Mouse (Mus musculus) CH12.LX (cell line): ENCODE results near the gene Mtch2.

Experiments
- CTCF ChIP-seq, 2 experiments: IDR thresholded peaks in 1 of 2; conservative IDR thresholded peaks in 1 of 2; 2 replicates each; pipeline ENCODE4 v1.5.1; 2011 to 2012; ENCODE audit warnings: low read depth in 2 of 2, low read length in 2 of 2, improper control_type of control experiment in 1 of 2, inconsistent platforms in 1 of 2, mild to moderate bottlenecking in 1 of 2, moderate library complexity in 1 of 2
- ELF1 ChIP-seq: IDR thresholded peaks from 2 replicates; pipeline ENCODE4 v1.6.1; 2014; ENCODE audit warnings: low read depth, mild to moderate bottlenecking, inconsistent platforms, low read length, improper control_type of control experiment
- EP300 ChIP-seq: IDR thresholded peaks from 2 replicates; pipeline ENCODE4 v1.6.1; 2011; ENCODE audit warnings: low read length, improper control_type of control experiment
- MYC ChIP-seq: IDR thresholded peaks from 2 replicates; pipeline ENCODE4 v1.6.1; 2011; ENCODE audit warnings: low read depth, mild to moderate bottlenecking, improper control_type of control experiment, low read length
- ZKSCAN1 ChIP-seq: IDR thresholded peaks from 2 replicates; pipeline ENCODE4 v1.6.1; 2012; ENCODE audit warnings: low read depth, inconsistent platforms, low read length, improper control_type of control experiment, borderline replicate concordance

GRCm38 (mm10) chr2:90874025-90874424 lies 27.1 kb downstream of the Mtch2 start:
- TF ChIP-seq EP300 (no peak), ZKSCAN1 (no peak), MYC (no peak), CTCF (conservative IDR thresholded peaks at IDR 0.05 in 1 of 2, IDR thresholded peaks at IDR 0.05 in 1 of 2; ENCODE audit: low read depth in 2 of 2, low read length in 2 of 2) (no peak), ELF1 (no peak)
